Comparison of ENCODE assay signal across 8 mouse cellular contexts in genomic region chr11:30885171-30885871, GRCm38 (mm10). TPM values are rescaled to one million over a fixed set of nuclear protein-coding genes. Genes with fewer than 3 reads are reported as not detected.
DNase-seq lines count a peak whose midpoint lies in the region; ATAC-seq and TF ChIP-seq lines count a peak whose summit lies in the region.

Gpr75 (plus strand) TSS chr11:30885358.
Asb3 (plus strand) TSS chr11:30885416.

- peak within 1 kb of the TSS; percentile 83 for H3K4me2 ChIP-seq in forebrain, embryonic 14.5 days (ENCODE audit: low read length)
- H3K4me2 ChIP-seq in heart, embryonic 15.5 days, result peak within 1 kb of the TSS; percentile 90
- peak within 1 kb of the TSS; percentile 57 for H3K4me2 ChIP-seq in midbrain, postnatal 0 days (ENCODE audit: low read depth, low read length, poor library complexity, severe bottlenecking)

- peaks cover 3% of the 10 kb centered on the region; the same call in 1 of the 2 replicates for H3K27me3 ChIP-seq in E14TG2a.4 (ENCODE audit: insufficient read depth, low read length)
- H3K27me3 ChIP-seq in cerebellum, adult 2 months (ENCODE audit: control insufficient read depth, insufficient read depth, low read length), result no peaks in the 10 kb centered on the region
- H3K27me3 ChIP-seq in forebrain, embryonic 14.5 days (replicated peaks; ENCODE audit: control insufficient read depth, insufficient read depth, low read length), result no peaks in the 10 kb centered on the region
- H3K27me3 ChIP-seq in heart, embryonic 15.5 days, result no peaks in the 10 kb centered on the region
- H3K27me3 ChIP-seq in liver, adult 2 months (ENCODE audit: control insufficient read depth, insufficient read depth, low read length), result no peaks in the 10 kb centered on the region
- H3K27me3 ChIP-seq in midbrain, postnatal 0 days (ENCODE audit: insufficient read depth, low read length), result no peaks in the 10 kb centered on the region

- peaks cover under 1% of the 10 kb centered on the region; the same call in 1 of the 2 replicates for H3K36me3 ChIP-seq in E14TG2a.4 (ENCODE audit: insufficient read depth, low read length)
- H3K36me3 ChIP-seq in forebrain, embryonic 14.5 days (ENCODE audit: control insufficient read depth, insufficient read depth, low read length), result peaks cover under 1% of the 10 kb centered on the region; the same call in 1 of the 2 replicates
- H3K36me3 ChIP-seq in heart, embryonic 15.5 days, result 0 out of 2 replicates have a peak, but pooled peaks cover 4% of the 10 kb centered on the region
- H3K36me3 ChIP-seq in liver, adult 2 months (ENCODE audit: control insufficient read depth, insufficient read depth, low read length), result no peaks in the 10 kb centered on the region; the same call in 1 of the 2 replicates
- peaks cover 1% of the 10 kb centered on the region; the same call in 1 of the 2 replicates for H3K36me3 ChIP-seq in midbrain, postnatal 0 days (ENCODE audit: insufficient read depth, low read length)

- peak; percentile 66; the same call in 1 of the 2 replicates for TF ChIP-seq POLR2A in cerebellum, adult 2 months (IDR thresholded peaks at IDR 0.05; ENCODE audit: borderline replicate concordance, insufficient read depth, low read length)
- TF ChIP-seq POLR2A in liver, adult 2 months (IDR thresholded peaks at IDR 0.05; ENCODE audit: extremely low read depth, insufficient read depth, low read length), result no peak

- H3K4me1 ChIP-seq in E14TG2a.4 (replicated peaks; ENCODE audit: low read depth, low read length), result peaks cover 11% of the 10 kb centered on the region; the same call in 1 of the 2 replicates
- H3K4me1 ChIP-seq in cerebellum, adult 2 months (ENCODE audit: control insufficient read depth, insufficient read depth, low read length), result peaks cover 4% of the 10 kb centered on the region; the same call in 1 of the 2 replicates
- H3K4me1 ChIP-seq in forebrain, embryonic 14.5 days (ENCODE audit: control insufficient read depth, insufficient read depth, low read length), result no peaks in the 10 kb centered on the region
- peaks cover 10% of the 10 kb centered on the region for H3K4me1 ChIP-seq in heart, embryonic 15.5 days (replicated peaks)
- H3K4me1 ChIP-seq in liver, adult 2 months (ENCODE audit: control insufficient read depth, insufficient read depth, low read length), result 0 out of 2 replicates have a peak, but pooled peaks cover 2% of the 10 kb centered on the region
- no peaks in the 10 kb centered on the region for H3K4me1 ChIP-seq in midbrain, postnatal 0 days (ENCODE audit: insufficient read depth, low read length)

- TF ChIP-seq CTCF in E14TG2a.4 (conservative IDR thresholded peaks at IDR 0.05; ENCODE audit: low read length), result no peak
- no peak for TF ChIP-seq CTCF in cerebellum, adult 2 months (IDR thresholded peaks at IDR 0.05; ENCODE audit: borderline replicate concordance, insufficient read depth, low read depth, low read length)
- TF ChIP-seq CTCF in liver, adult 2 months (IDR thresholded peaks at IDR 0.05; ENCODE audit: low read depth, low read length), result no peak
- TF ChIP-seq CTCF in midbrain, postnatal 0 days (IDR thresholded peaks at IDR 0.05), result peak; percentile 24; the same call in 1 of the 2 replicates

- WGBS in cerebellum, adult 2 months, result 1% methylated on average over 41 of the region's 41 CpGs
- 2% methylated on average over 41 of the region's 41 CpGs for WGBS in forebrain, embryonic 14.5 days
- WGBS in heart, embryonic 15.5 days, result 5% methylated on average over 41 of the region's 41 CpGs
- 7% methylated on average over 41 of the region's 41 CpGs for WGBS in liver, adult 2 months
- 2% methylated on average over 40 of the region's 41 CpGs for WGBS in midbrain, postnatal 0 days

- H3K9ac ChIP-seq in forebrain, embryonic 14.5 days (ENCODE audit: low read length), result peak within 1 kb of the TSS; percentile 83
- H3K9ac ChIP-seq in heart, embryonic 15.5 days, result peak within 1 kb of the TSS; percentile 50
- peak within 1 kb of the TSS; percentile 5; the same call in 1 of the 2 replicates for H3K9ac ChIP-seq in liver, adult 2 months (ENCODE audit: low read depth, low read length)
- H3K9ac ChIP-seq in midbrain, postnatal 0 days (replicated peaks; ENCODE audit: low read length, poor library complexity, severe bottlenecking), result peak within 1 kb of the TSS; percentile 89

- peak; percentile 91 for DNase-seq in cerebellum, adult 2 months
- DNase-seq in forebrain, embryonic 14.5 days (ENCODE audit: low spot score), result peak; percentile 52
- peak; percentile 61 for DNase-seq in kidney, postnatal 14 days
- no peak for DNase-seq in liver, adult 2 months (ENCODE audit: extremely low read depth, low read depth, low spot score)
- DNase-seq in midbrain, postnatal 0 days (ENCODE audit: low spot score), result peak; percentile 66
- peak; percentile 72 for DNase-seq in testis, postnatal 10 days (ENCODE audit: low spot score)

- no peaks in the 10 kb centered on the region for H3K9me3 ChIP-seq in E14TG2a.4 (ENCODE audit: low read length)
- no peaks in the 10 kb centered on the region for H3K9me3 ChIP-seq in forebrain, embryonic 14.5 days (replicated peaks; ENCODE audit: control insufficient read depth, low read length)
- H3K9me3 ChIP-seq in heart, embryonic 15.5 days (replicated peaks), result no peaks in the 10 kb centered on the region
- no peaks in the 10 kb centered on the region for H3K9me3 ChIP-seq in midbrain, postnatal 0 days (ENCODE audit: low read length)

- H3K4me3 ChIP-seq in E14TG2a.4 (replicated peaks; ENCODE audit: low read length), result peak within 1 kb of the TSS; percentile 87
- H3K4me3 ChIP-seq in cerebellum, adult 2 months (replicated peaks; ENCODE audit: insufficient read depth, low read depth, low read length), result peak within 1 kb of the TSS; percentile 71
- peak within 1 kb of the TSS; percentile 55 for H3K4me3 ChIP-seq in forebrain, embryonic 14.5 days (ENCODE audit: low read depth, low read length)
- peak within 1 kb of the TSS; percentile 55 for H3K4me3 ChIP-seq in heart, embryonic 15.5 days
- H3K4me3 ChIP-seq in liver, adult 2 months (ENCODE audit: insufficient read depth, low read depth, low read length), result peak within 1 kb of the TSS; percentile 11; the same call in 1 of the 2 replicates
- H3K4me3 ChIP-seq in midbrain, postnatal 0 days (ENCODE audit: low read depth, low read length), result peak within 1 kb of the TSS; percentile 63

- no peaks in the 10 kb centered on the region for H3K79me2 ChIP-seq in liver, adult 2 months (ENCODE audit: control insufficient read depth, insufficient read depth, low read length)

- peak within 1 kb of the TSS; percentile 76 for H3K27ac ChIP-seq in cerebellum, adult 2 months (ENCODE audit: insufficient read depth, low read length)
- peak within 1 kb of the TSS; percentile 65 for H3K27ac ChIP-seq in forebrain, embryonic 14.5 days (ENCODE audit: low read depth, low read length)
- H3K27ac ChIP-seq in heart, embryonic 15.5 days, result no peak within 1 kb of the TSS
- no peak within 1 kb of the TSS for H3K27ac ChIP-seq in liver, adult 2 months (replicated peaks; ENCODE audit: insufficient read depth, low read depth, low read length)
- peak within 1 kb of the TSS; percentile 93 for H3K27ac ChIP-seq in midbrain, postnatal 0 days (ENCODE audit: low read depth, low read length)

- peak; percentile 96 for ATAC-seq in forebrain, embryonic 14.5 days
- ATAC-seq in heart, embryonic 15.5 days (replicated peaks; ENCODE audit: insufficient number of reproducible peaks, insufficient read depth, low FRiP score, low read depth), result peak; percentile 91
- peak; percentile 95 for ATAC-seq in midbrain, postnatal 0 days (ENCODE audit: low FRiP score)

RNA-seq across cellular contexts. Expression of gene Gpr75, which starts in this region (rescaled TPM):
- 14.4 and 16.0 TPM in 2 replicates for polyA plus RNA-seq in cerebellum, adult 2 months (2012; rRNA removed)
- polyA plus RNA-seq in forebrain, embryonic 14.5 days (2014; fragmentation: Nextera tagmentation; extraction: Ambion mirVana), result 4.2 and 5.2 TPM in 2 replicates
- polyA plus RNA-seq in heart, embryonic 15.5 days (2015; fragmentation: Nextera tagmentation; extraction: Ambion mirVana), result 0.04 and 0.08 TPM in 2 replicates
- not detected in 2 replicates for total RNA-seq in liver, adult 2 months (2014; rRNA removed)
- polyA plus RNA-seq in liver, adult 2 months (2012; rRNA removed), result 0.02 TPM in 2 replicates
- 14.3 and 15.2 TPM in 2 replicates for total RNA-seq in midbrain, postnatal 0 days (2014; rRNA removed)
- 6.0 and 7.3 TPM in 2 replicates for polyA plus RNA-seq in midbrain, postnatal 0 days (2015; fragmentation: Nextera tagmentation; extraction: Ambion mirVana)

RNA-seq across cellular contexts. Expression of gene Asb3, which starts in this region (rescaled TPM):
- 8.8 and 9.4 TPM in 2 replicates for polyA plus RNA-seq in cerebellum, adult 2 months (2012; rRNA removed)
- 39.6 and 47.3 TPM in 2 replicates for polyA plus RNA-seq in forebrain, embryonic 14.5 days (2014; fragmentation: Nextera tagmentation; extraction: Ambion mirVana)
- 17.7 and 21.6 TPM in 2 replicates for polyA plus RNA-seq in heart, embryonic 15.5 days (2015; fragmentation: Nextera tagmentation; extraction: Ambion mirVana)
- 10.6 and 10.8 TPM in 2 replicates for total RNA-seq in liver, adult 2 months (2014; rRNA removed)
- polyA plus RNA-seq in liver, adult 2 months (2012; rRNA removed), result 1.2 and 1.6 TPM in 2 replicates
- total RNA-seq in midbrain, postnatal 0 days (2014; rRNA removed), result 17.0 and 18.9 TPM in 2 replicates
- polyA plus RNA-seq in midbrain, postnatal 0 days (2015; fragmentation: Nextera tagmentation; extraction: Ambion mirVana), result 19.6 and 22.4 TPM in 2 replicates

Comparison
In these comparisons a context has a peak if more than half of its experiments do, and no peak if none do; other contexts are left out.
1. RNA of gene Gpr75 (total RNA-seq): 14.3 to 15.2 TPM in midbrain, postnatal 0 days; not detected in liver, adult 2 months; every median in the first group is over 10 times any median in the second.
2. H3K4me3 ChIP-seq: peak in every context shown above with its lines; median percentile 87 in E14TG2a.4; 71 in cerebellum, adult 2 months; 63 in midbrain, postnatal 0 days; 55 in forebrain, embryonic 14.5 days; 55 in heart, embryonic 15.5 days; 11 in liver, adult 2 months.
3. H3K27ac ChIP-seq: peak in cerebellum, adult 2 months (single experiment), forebrain, embryonic 14.5 days (single experiment) and midbrain, postnatal 0 days (single experiment); none in heart, embryonic 15.5 days (single experiment) and liver, adult 2 months (single experiment).
4. H3K9ac ChIP-seq: peak in every context shown above with its lines; median percentile 89 in midbrain, postnatal 0 days; 83 in forebrain, embryonic 14.5 days; 50 in heart, embryonic 15.5 days; 5 in liver, adult 2 months.
5. Peak in every context shown above with its lines, with median percentiles within 50 percentile points of each other: ATAC-seq and H3K4me2 ChIP-seq.